In the genomic region with DNA sequence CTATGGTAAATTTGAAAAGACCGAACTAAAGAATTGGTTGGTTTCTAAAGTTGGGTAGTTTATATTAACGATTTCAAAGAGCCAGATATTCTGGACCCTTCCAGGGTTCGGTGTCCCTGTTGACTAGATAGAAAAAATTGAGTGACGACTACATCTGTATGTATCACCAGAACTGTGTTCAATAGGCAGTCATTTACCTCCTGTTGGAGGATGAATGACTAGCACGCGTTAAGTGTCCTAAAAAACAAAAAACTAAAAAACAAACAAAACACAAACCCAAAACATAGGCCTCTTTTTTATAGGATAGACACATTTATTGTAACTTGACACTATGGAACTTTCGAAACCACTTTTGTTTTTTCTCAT, we compare ENCODE assay signal across 8 mouse cellular contexts. TPM values are rescaled to one million over a fixed set of nuclear protein-coding genes. Genes with fewer than 3 reads are reported as not detected.
A peak's percentile ranks its signal among the peaks of the same experiment; 100 is the strongest.
DNase-seq lines count a peak whose midpoint lies in the region; ATAC-seq and TF ChIP-seq lines count a peak whose summit lies in the region.

No protein-coding gene starts in this region.

- peak overlapping the region; percentile 87 for H3K9ac ChIP-seq in forebrain, embryonic 13.5 days
- peak overlapping the region; percentile 84 for H3K9ac ChIP-seq in liver, embryonic 14.5 days (replicated peaks)

- H3K79me3 ChIP-seq in C2C12 (ENCODE audit: low read depth) = peaks cover 3% of the 10 kb centered on the region

- no peak overlapping the region for H3ac ChIP-seq in C2C12 (ENCODE audit: control insufficient read depth, insufficient read length, low read depth)

- no peaks in the 10 kb centered on the region for H3K79me2 ChIP-seq in C2C12 (ENCODE audit: control insufficient read depth, insufficient read depth)

- no peak for DNase-seq in gastrocnemius, adult 2 months
- no peak for DNase-seq in gastrocnemius, adult 8-10 months (ENCODE audit: low spot score in 2 of 2)
- no peak for DNase-seq in liver, embryonic 14.5 days (ENCODE audit: low read depth in 3 of 3, low spot score in 3 of 3)
- DNase-seq in adrenal gland, postnatal 36 days = no peak
- no peak for DNase-seq in left cerebral cortex, adult 9 months (ENCODE audit: low spot score in 2 of 2)
- no peak for DNase-seq in adrenal gland, adult 2 months

- intact Hi-C loops in gastrocnemius, adult 2 months (cut with DNase I) = no loop called here

- peak overlapping the region; percentile 86 for H3K4me2 ChIP-seq in forebrain, embryonic 13.5 days
- H3K4me2 ChIP-seq in liver, embryonic 14.5 days (ENCODE audit: low read depth) = peak overlapping the region; percentile 87

- H3K27me3 ChIP-seq in C2C12 (ENCODE audit: control insufficient read depth, insufficient read depth, insufficient read length) = no peaks in the 10 kb centered on the region
- H3K27me3 ChIP-seq in forebrain, embryonic 13.5 days = no peaks in the 10 kb centered on the region
- no peaks in the 10 kb centered on the region for H3K27me3 ChIP-seq in liver, embryonic 14.5 days (ENCODE audit: control insufficient read depth, insufficient read depth, low read length)

- no peak for TF ChIP-seq EP300 in liver, embryonic 14.5 days (IDR thresholded peaks at IDR 0.05; ENCODE audit: low read depth)

- H3K9me3 ChIP-seq in forebrain, embryonic 13.5 days (replicated peaks) = no peaks in the 10 kb centered on the region
- no peaks in the 10 kb centered on the region for H3K9me3 ChIP-seq in liver, embryonic 14.5 days (ENCODE audit: control insufficient read depth, low read length)

- peak overlapping the region; percentile 80 for H3K4me3 ChIP-seq in gastrocnemius, adult 2 months
- peak overlapping the region; percentile 28 for H3K4me3 ChIP-seq in C2C12 (ENCODE audit: insufficient read depth, poor library complexity, severe bottlenecking)
- H3K4me3 ChIP-seq in forebrain, embryonic 13.5 days = peak overlapping the region; percentile 73
- H3K4me3 ChIP-seq in liver, embryonic 14.5 days (ENCODE audit: insufficient read depth in 1 of 2, low read depth in 2 of 2, low read length in 2 of 2) = peak overlapping the region; percentile 83 to 97

- peaks cover 13% of the 10 kb centered on the region for H3K4me1 ChIP-seq in forebrain, embryonic 13.5 days
- H3K4me1 ChIP-seq in liver, embryonic 14.5 days (replicated peaks; ENCODE audit: control insufficient read depth in 2 of 2, insufficient read depth in 2 of 2, low read length in 1 of 2) = peaks cover 3 to 4% of the 10 kb centered on the region in 2 experiments

- no peak for TF ChIP-seq CTCF in gastrocnemius, adult 2 months (IDR thresholded peaks at IDR 0.05)
- no peak for TF ChIP-seq CTCF in C2C12 (IDR thresholded peaks at IDR 0.05; ENCODE audit: control insufficient read depth, insufficient read depth, insufficient read length)
- TF ChIP-seq CTCF in liver, embryonic 14.5 days (IDR thresholded peaks at IDR 0.05; ENCODE audit: low read depth) = no peak

- peak; percentile 59 for ATAC-seq in forebrain, embryonic 13.5 days
- peak; percentile 21; the same call in 1 of the 2 replicates for ATAC-seq in liver, embryonic 14.5 days (ENCODE audit: insufficient read depth)

- no peaks in the 10 kb centered on the region for H3K36me3 ChIP-seq in C2C12 (ENCODE audit: control insufficient read depth, insufficient read depth)
- H3K36me3 ChIP-seq in forebrain, embryonic 13.5 days (ENCODE audit: poor library complexity, severe bottlenecking) = peaks cover 14% of the 10 kb centered on the region; the same call in 1 of the 2 replicates
- H3K36me3 ChIP-seq in liver, embryonic 14.5 days (replicated peaks; ENCODE audit: control insufficient read depth, insufficient read depth, low read depth) = no peaks in the 10 kb centered on the region

- H3K27ac ChIP-seq in gastrocnemius, adult 2 months = peak overlapping the region; percentile 82
- no peak overlapping the region for H3K27ac ChIP-seq in forebrain, embryonic 13.5 days
- H3K27ac ChIP-seq in liver, embryonic 14.5 days = no peak overlapping the region

- 19% methylated on average over 7 of the region's 7 CpGs for WGBS in forebrain, embryonic 13.5 days
- WGBS in liver, embryonic 14.5 days (ENCODE audit: insufficient replicate concordance) = 26% methylated on average over 7 of the region's 7 CpGs

TF ChIP-seq in C2C12, 6 proteins besides CTCF, POLR2A, EP300 and RAD21:
- TF ChIP-seq CEBPB (IDR thresholded peaks at IDR 0.05; ENCODE audit: low read depth) = no peak

RNA-seq across cellular contexts. Expression of a gene that starts 0.5 kb away (rescaled TPM):
- total RNA-seq in gastrocnemius, adult 2 months (2021) = under 1 TPM; 0.39 to 0.43 TPM
- under 1 TPM; 0.15 to 0.65 (median 0.29) TPM for total RNA-seq in gastrocnemius, adult 8-10 months (2022)
- polyA plus RNA-seq in C2C12 (2012; fragmentation: generic; extraction: Trizol) = 0.62 TPM
- 5.2 and 7.1 TPM in 2 replicates for polyA plus RNA-seq in forebrain, embryonic 13.5 days (2015; fragmentation: Nextera tagmentation; extraction: Ambion mirVana)
- 0.69 and 0.94 TPM in 2 replicates for polyA plus RNA-seq in liver, embryonic 14.5 days (2012; rRNA removed)
- 2.3 and 2.4 TPM in 2 replicates for polyA plus RNA-seq in liver, embryonic 14.5 days (2014; fragmentation: Nextera tagmentation; extraction: Ambion mirVana)
- 1 to 10 TPM; 2.3 to 2.4 TPM for total RNA-seq in adrenal gland, postnatal 36 days (2021)
- total RNA-seq in adrenal gland, adult 2 months (2021) = 1 to 10 TPM; 1.7 to 2.7 TPM
- polyA plus RNA-seq in adrenal gland, adult 2 months (2012; rRNA removed) = 0.15 and 0.22 TPM in 2 replicates

RNA-seq across cellular contexts. Expression of a gene that starts 35.5 kb away (rescaled TPM):
- total RNA-seq in gastrocnemius, adult 2 months (2021) = 1 to 10 TPM; 7.7 to 10.0 TPM
- 10 to 100 TPM in 1 of 4 experiments, 1 to 10 TPM in 3; 7.0 to 10.9 (median 8.2) TPM for total RNA-seq in gastrocnemius, adult 8-10 months (2022)
- polyA plus RNA-seq in C2C12 (2012; fragmentation: generic; extraction: Trizol) = 1.3 TPM
- polyA plus RNA-seq in forebrain, embryonic 13.5 days (2015; fragmentation: Nextera tagmentation; extraction: Ambion mirVana) = 28.7 and 29.0 TPM in 2 replicates
- 0.83 and 1.3 TPM in 2 replicates for polyA plus RNA-seq in liver, embryonic 14.5 days (2012; rRNA removed)
- 2.4 and 2.6 TPM in 2 replicates for polyA plus RNA-seq in liver, embryonic 14.5 days (2014; fragmentation: Nextera tagmentation; extraction: Ambion mirVana)
- total RNA-seq in adrenal gland, postnatal 36 days (2021) = 10 to 100 TPM; 10.5 to 13.6 TPM
- 1 to 10 TPM; 9.4 to 9.5 TPM for total RNA-seq in adrenal gland, adult 2 months (2021)
- 0.36 and 0.55 TPM in 2 replicates for polyA plus RNA-seq in adrenal gland, adult 2 months (2012; rRNA removed)

RNA-seq across cellular contexts. Expression of a gene that starts 35.5 kb away (rescaled TPM):
- 100 to 1,000 TPM; 100 to 102 TPM for total RNA-seq in gastrocnemius, adult 2 months (2021)
- 10 to 100 TPM; 96.1 to 99.7 (median 97.2) TPM for total RNA-seq in gastrocnemius, adult 8-10 months (2022)
- 259 TPM for polyA plus RNA-seq in C2C12 (2012; fragmentation: generic; extraction: Trizol)
- polyA plus RNA-seq in forebrain, embryonic 13.5 days (2015; fragmentation: Nextera tagmentation; extraction: Ambion mirVana) = 389 and 404 TPM in 2 replicates
- 69.5 and 94.9 TPM in 2 replicates for polyA plus RNA-seq in liver, embryonic 14.5 days (2012; rRNA removed)
- polyA plus RNA-seq in liver, embryonic 14.5 days (2014; fragmentation: Nextera tagmentation; extraction: Ambion mirVana) = 126 and 137 TPM in 2 replicates
- total RNA-seq in adrenal gland, postnatal 36 days (2021) = 100 to 1,000 TPM; 151 to 195 TPM
- total RNA-seq in adrenal gland, adult 2 months (2021) = 100 to 1,000 TPM; 174 to 178 TPM
- polyA plus RNA-seq in adrenal gland, adult 2 months (2012; rRNA removed) = 89.5 and 89.9 TPM in 2 replicates

RNA-seq across cellular contexts. Expression of a gene that starts 56.6 kb away (rescaled TPM):
- total RNA-seq in gastrocnemius, adult 2 months (2021) = not detected
- total RNA-seq in gastrocnemius, adult 8-10 months (2022) = under 1 TPM in 1 of 4 experiments, not detected in 3; 0.08 TPM
- not detected for polyA plus RNA-seq in C2C12 (2012; fragmentation: generic; extraction: Trizol)
- polyA plus RNA-seq in forebrain, embryonic 13.5 days (2015; fragmentation: Nextera tagmentation; extraction: Ambion mirVana) = 0.06 and 0.15 TPM in 2 replicates
- polyA plus RNA-seq in liver, embryonic 14.5 days (2012; rRNA removed) = not detected in 2 replicates
- not detected in 2 replicates for polyA plus RNA-seq in liver, embryonic 14.5 days (2014; fragmentation: Nextera tagmentation; extraction: Ambion mirVana)
- not detected for total RNA-seq in adrenal gland, postnatal 36 days (2021)
- not detected for total RNA-seq in adrenal gland, adult 2 months (2021)
- 0.04 and 0.07 TPM in 2 replicates for polyA plus RNA-seq in adrenal gland, adult 2 months (2012; rRNA removed)

Comparison
In these comparisons a context has a peak if more than half of its experiments do, and no peak if none do; other contexts are left out.
1. H3K4me3 ChIP-seq: peak in every context shown above with its lines; median percentile 90 in liver, embryonic 14.5 days; 80 in gastrocnemius, adult 2 months; 73 in forebrain, embryonic 13.5 days; 28 in C2C12.